Mouse (Mus musculus) adrenal gland, postnatal 25 days (tissue): Measurements from ENCODE around the gene Zfp398. TPM values are rescaled to one million over a fixed set of nuclear protein-coding genes. Genes with fewer than 3 reads are reported as not detected.
A peak's percentile ranks its signal among the peaks of the same experiment; 100 is the strongest.

Experiments used
- DNase-seq: peaks from one replicate; pipeline ENCODE4 v3.0.0; 2021; ENCODE audit warnings: mixed read lengths
- microRNA-seq, 2 experiments: library from miRNA; unstranded; fragments of <30 nt; microRNA quantifications; one replicate each; pipeline ENCODE4 v1.2.0; 2021
- total RNA-seq: library from RNA; stranded (reverse); gene quantifications from 2 replicates; pipeline ENCODE4 v1.2.3, GENCODE M21; 2021

The Zfp398 gene
- total RNA-seq, 1 experiment from 2014 or later: 19.4 TPM

GRCm38 (mm10) chr6:47904361-47904760 lies 68.9 kb downstream of the Zfp398 start:
- DNase-seq: no peak

GRCm38 (mm10) chr6:47904917-47905695 lies 69.6 kb downstream of the Zfp398 start:
- DNase-seq: no peak

DNA sequence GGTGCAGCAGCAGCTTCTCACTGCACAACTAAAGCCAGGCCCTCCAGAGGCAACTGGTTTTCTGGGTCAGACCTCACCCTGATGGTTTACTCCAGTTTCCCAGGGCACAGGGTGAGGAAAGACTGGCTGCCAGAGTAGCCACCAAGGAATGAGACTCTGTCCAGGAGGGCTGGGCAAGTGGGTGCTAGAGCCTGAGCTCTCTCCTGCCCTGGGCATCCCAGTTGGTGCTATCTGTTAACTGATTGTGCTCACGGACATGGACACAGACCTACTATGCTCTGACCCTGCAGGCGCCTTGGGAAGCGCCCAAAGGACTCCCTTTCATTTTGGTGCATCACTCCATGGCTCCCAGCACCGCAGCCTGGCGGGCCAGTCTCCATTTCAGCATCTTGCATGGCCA lies 70.9 kb downstream of the Zfp398 start:
- no peak for DNase-seq

GRCm38 (mm10) chr6:47909007-47909406 lies 73.5 kb downstream of the Zfp398 start:
- DNase-seq: no peak

DNA sequence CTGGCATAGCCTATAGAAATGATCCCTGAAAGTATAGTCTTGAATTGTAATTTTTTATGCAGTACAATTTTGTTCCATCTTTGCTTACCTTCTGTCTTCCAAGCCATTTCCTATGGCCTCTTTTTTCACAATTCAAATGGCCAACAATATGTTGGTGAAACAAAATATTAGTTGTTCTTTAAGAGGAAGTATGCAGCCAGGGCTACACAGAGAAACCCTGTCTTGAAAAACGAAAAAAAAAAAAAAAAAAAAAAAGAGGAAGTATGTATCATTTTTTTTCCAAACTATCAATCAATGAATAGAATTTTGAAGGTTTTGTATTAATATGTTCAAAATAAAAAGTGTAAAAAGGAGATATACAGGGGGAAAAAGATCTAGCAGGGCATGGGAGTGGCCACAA lies 76.2 kb downstream of the Zfp398 start:
- DNase-seq: no peak

DNA sequence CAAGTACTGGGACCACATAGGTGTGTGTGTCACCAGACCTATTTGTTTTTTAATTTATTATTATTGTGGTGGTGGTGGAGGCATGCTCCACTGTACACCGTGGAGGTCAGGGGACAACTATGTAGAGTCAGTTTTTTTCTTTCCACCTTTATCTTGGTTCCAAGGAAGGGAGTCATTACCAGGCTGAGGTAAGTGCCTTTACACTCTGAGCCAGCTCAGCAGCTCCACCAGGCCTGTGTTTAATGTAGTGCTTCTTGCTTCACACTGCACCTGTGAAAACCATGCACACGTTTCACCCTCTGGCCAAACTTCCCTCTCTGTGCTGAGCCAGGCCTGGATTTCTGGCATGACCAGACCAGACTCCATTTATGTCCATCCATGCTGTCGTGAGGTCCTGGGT lies 77.5 kb downstream of the Zfp398 start:
- no peak for DNase-seq

GRCm38 (mm10) chr6:47917051-47917450 lies 81.6 kb downstream of the Zfp398 start:
- DNase-seq: no peak

DNA sequence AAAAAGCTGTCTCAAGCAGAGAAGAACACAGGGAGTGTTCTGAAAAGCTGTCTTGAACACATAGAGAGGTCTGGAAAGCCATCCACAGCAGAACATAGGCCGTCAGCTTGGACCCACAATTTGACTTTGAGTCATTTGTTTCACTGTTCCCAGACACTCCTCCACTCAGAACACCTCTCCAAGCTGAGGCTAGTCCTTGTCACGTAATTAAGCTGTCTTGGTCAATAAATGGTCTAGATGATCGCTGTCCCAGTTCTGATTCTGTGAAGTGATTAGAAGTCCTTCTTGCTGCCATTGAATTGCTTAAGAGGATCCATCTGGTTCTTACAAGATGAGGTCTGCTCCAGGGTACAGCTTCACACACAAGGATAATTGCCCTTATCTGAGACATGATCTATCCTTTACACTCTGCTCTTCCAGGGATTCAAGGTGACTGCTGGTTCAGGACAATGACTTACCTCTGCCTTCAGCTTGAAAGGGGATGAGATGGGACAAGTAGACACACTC lies 83.4 kb downstream of the Zfp398 start:
- DNase-seq: no peak

DNA sequence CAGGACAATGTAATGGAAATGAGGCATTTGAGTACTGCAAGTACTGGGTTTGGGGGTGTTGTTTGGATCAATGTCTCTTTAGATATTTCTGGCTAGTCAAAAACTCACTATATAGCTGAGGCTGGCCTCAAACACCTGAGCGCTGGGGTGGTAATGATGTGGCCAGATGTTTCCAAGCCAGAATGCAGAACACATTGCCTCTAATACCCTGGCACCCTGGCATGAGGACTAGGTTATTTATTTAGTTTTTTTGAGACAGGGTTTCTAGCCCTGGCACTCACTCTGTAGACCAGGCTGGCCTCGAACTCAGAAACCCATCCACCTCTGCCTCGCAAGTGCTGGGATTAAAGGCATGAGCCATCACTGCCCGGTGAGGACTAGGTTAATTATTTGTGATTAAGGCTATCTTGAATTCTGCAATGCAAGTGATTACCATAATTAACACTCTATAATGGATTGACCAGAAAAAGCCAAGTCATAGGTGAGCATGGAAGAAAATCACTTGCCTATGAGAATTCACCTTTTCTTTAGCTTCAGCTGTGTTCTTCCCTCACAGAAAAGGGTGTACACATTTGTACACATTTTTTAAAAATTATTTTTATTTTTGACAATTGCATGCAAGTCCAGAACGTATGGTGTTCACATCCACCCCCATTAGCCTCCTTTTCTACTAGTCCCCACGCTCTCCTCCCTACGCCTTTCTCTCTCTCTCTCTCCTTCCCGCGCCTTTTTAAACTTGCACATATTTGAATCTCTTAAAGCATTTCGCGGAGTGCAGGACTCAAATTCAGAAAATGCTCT lies 84.4 kb downstream of the Zfp398 start:
- DNase-seq: no peak

DNA sequence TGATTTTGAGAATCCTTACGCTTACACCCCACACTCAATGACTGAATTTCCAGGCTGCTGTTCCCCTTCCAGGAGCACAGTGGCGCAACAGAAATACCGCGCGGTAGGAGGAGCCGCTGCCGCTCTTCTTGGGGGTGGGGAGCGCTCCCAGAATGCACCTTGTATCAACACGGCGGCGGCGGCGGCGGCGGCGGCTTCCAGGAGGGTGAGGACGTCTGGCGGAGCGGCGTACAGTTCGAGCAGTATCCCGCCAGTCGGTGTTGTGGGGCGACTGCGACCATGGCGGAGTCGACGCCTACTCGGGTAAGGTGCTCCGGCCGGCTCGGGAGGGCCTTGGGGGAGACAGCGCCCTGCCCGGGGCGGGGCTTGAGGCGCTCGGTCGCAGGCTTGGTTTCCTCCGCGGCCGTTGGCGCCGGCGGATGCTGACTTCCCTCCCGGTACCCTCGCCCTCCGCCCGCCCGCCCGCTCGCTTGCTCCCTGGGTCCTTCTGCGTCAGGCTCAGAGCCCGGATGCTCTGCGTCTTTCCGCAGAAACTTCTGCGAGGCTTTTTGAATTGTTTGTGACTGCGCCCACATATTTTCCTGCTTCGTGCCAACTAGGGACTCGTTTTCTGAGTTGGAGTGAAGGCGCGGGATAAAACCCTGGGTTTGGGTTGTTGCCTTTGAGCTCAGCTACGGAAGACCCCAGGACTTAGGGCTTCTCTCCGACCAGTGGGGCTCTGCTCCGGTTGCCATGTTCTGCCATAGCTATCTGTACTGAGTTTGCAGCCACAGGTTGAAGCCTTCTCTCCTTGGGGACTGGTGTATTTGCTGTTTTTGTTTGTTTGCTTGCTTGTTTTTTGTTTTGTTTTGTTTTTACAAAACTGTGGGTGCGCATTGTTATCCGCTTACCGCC lies 85.2 kb downstream of the Zfp398 start, which contains the start of gene Zfp212:
Gene Zfp212 (plus strand): TSS at position 30 of the 894 bp plus-strand sequence.
- DNase-seq: peak; percentile 85

Small RNA genes lying within 50 kb of the gene (microRNA-seq; reads per million reads assigned to microRNA genes)
- 0 reads per million in 2 experiments for gene Mir704

Other genes with a start within 250 kb of the Zfp398 start
- gene Ezh2, start 240.3 kb upstream of the Zfp398 start, total RNA-seq: 27.0 and 29.9 TPM in 2 replicates
- 86.2 and 93.9 TPM in 2 replicates for gene Pdia4, start 22.2 kb upstream of the Zfp398 start, total RNA-seq
- gene Zfp786, start 4.8 kb upstream of the Zfp398 start, total RNA-seq: 1.6 and 2.9 TPM in 2 replicates
- 13.2 and 15.6 TPM in 2 replicates for gene Zfp282, start 41.5 kb downstream of the Zfp398 start, total RNA-seq
- gene Zfp212, start 84.8 kb downstream of the Zfp398 start, total RNA-seq: 18.9 and 19.2 TPM in 2 replicates
- 7.9 and 9.0 TPM in 2 replicates for gene Zfp956, start 117.7 kb downstream of the Zfp398 start, total RNA-seq
- gene Zfp777, start 213.2 kb downstream of the Zfp398 start, total RNA-seq: 27.1 and 28.2 TPM in 2 replicates